10 mouse cellular contexts compared by ENCODE assay signal in the genomic region with DNA sequence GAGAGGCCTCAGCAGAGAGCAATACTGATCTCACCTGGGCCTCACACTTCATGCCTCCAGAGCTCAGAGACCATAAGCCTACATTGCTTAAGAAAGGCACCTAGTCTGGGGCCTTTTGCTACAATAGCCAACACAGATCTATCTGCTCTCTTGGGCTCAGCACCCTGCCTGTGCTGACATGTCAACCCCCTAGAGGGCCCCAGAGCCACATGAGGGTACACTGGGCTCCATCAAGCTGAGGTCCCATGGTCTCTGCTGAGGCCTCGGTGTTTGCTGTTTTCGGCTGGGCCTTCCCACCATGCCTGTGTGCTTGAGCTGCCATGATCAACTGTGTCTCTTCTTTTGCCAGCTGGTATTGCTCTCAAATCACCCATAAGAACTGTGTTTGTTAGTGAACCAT. TPM values are rescaled to one million over a fixed set of nuclear protein-coding genes. Genes with fewer than 3 reads are reported as not detected.
DNase-seq lines count a peak whose midpoint lies in the region; ATAC-seq and TF ChIP-seq lines count a peak whose summit lies in the region.
"Had no signal": no experiment of that assay in that cellular context is flagged by ENCODE, and none has a peak within 500 bp of the region (broad histone marks: within the 10 kb centered on the region; RNA-seq: fewer than 3 reads in every experiment).

No protein-coding gene starts in this region.

- H3K27ac ChIP-seq in layer of hippocampus, adult 2 months, result no peak overlapping the region
- no peak overlapping the region for H3K27ac ChIP-seq in midbrain, embryonic 14.5 days (replicated peaks; ENCODE audit: low read depth, low read length)
- H3K27ac ChIP-seq: hindbrain, embryonic 15.5 days; neural tube, embryonic 13.5 days had no signal

- intact Hi-C loops in gastrocnemius, postnatal 36 days (cut with DNase I), result no loop called here

- H3K4me1 ChIP-seq in midbrain, embryonic 14.5 days (ENCODE audit: control insufficient read depth, insufficient read depth, low read length), result no peaks in the 10 kb centered on the region
- H3K4me1 ChIP-seq: hindbrain, embryonic 15.5 days had no signal

- no peak overlapping the region for H3K4me2 ChIP-seq in midbrain, embryonic 14.5 days (ENCODE audit: low read length)
- H3K4me2 ChIP-seq: hindbrain, embryonic 15.5 days; neural tube, embryonic 13.5 days had no signal

- ATAC-seq in midbrain, embryonic 14.5 days (ENCODE audit: low FRiP score, low TSS enrichment), result no peak

- H3K36me3 ChIP-seq in midbrain, embryonic 14.5 days (ENCODE audit: control insufficient read depth, insufficient read depth, low read length), result no peaks in the 10 kb centered on the region
- H3K36me3 ChIP-seq: hindbrain, embryonic 15.5 days; neural tube, embryonic 13.5 days had no signal

- H3K9me3 ChIP-seq in midbrain, embryonic 14.5 days (ENCODE audit: control insufficient read depth, low read length), result no peaks in the 10 kb centered on the region
- H3K9me3 ChIP-seq: hindbrain, embryonic 15.5 days; neural tube, embryonic 13.5 days had no signal

- H3K27me3 ChIP-seq in midbrain, embryonic 14.5 days (ENCODE audit: control insufficient read depth, insufficient read depth, low read length), result no peaks in the 10 kb centered on the region
- H3K27me3 ChIP-seq: hindbrain, embryonic 15.5 days; neural tube, embryonic 13.5 days had no signal

- DNase-seq in layer of hippocampus, adult 2 months (ENCODE audit: low spot score in 2 of 2), result peak in 1 of 2 experiments; percentile 25
- no peak for DNase-seq in layer of hippocampus, adult 9-10 months (ENCODE audit: low spot score)
- DNase-seq in T-cell, adult 2 months (ENCODE audit: low spot score), result peak; percentile 44
- peak; percentile 34 to 53 for DNase-seq in kidney, adult 8-10 months
- DNase-seq in lung, postnatal 4 days, result peak; percentile 66 to 70
- DNase-seq in midbrain, embryonic 14.5 days, result no peak
- no peak for DNase-seq in cerebellum, postnatal 4 days (ENCODE audit: low spot score in 2 of 2)
- DNase-seq in gastrocnemius, postnatal 36 days, result no peak

- H3K4me3 ChIP-seq in layer of hippocampus, adult 2 months, result no peak overlapping the region
- no peak overlapping the region for H3K4me3 ChIP-seq in midbrain, embryonic 14.5 days (replicated peaks; ENCODE audit: low read depth, low read length)
- H3K4me3 ChIP-seq: hindbrain, embryonic 15.5 days; neural tube, embryonic 13.5 days had no signal

- WGBS in midbrain, embryonic 14.5 days, result 79% methylated on average over 2 of the region's 2 CpGs

- no peak overlapping the region for H3K9ac ChIP-seq in midbrain, embryonic 14.5 days (replicated peaks; ENCODE audit: low read length)
- H3K9ac ChIP-seq: hindbrain, embryonic 15.5 days; neural tube, embryonic 13.5 days had no signal

- peak; percentile 76 for TF ChIP-seq CTCF in layer of hippocampus, adult 2 months (conservative IDR thresholded peaks at IDR 0.05)

RNA-seq across cellular contexts. Expression of gene Hpcal1, which starts 24.0 kb away (rescaled TPM):
- total RNA-seq in layer of hippocampus, adult 2 months (2021), result 10 to 100 TPM; 54.3 to 64.6 TPM
- 93.3 and 108 TPM in 2 replicates for polyA plus RNA-seq in midbrain, embryonic 14.5 days (2014; fragmentation: Nextera tagmentation; extraction: Ambion mirVana)
- total RNA-seq in gastrocnemius, postnatal 36 days (2021), result 1 to 10 TPM; 6.3 to 8.1 TPM

Comparison
In these comparisons a context has a peak if more than half of its experiments do, and no peak if none do; other contexts are left out.
1. DNase-seq: peak in T-cell, adult 2 months (single experiment), kidney, adult 8-10 months (2 of 2) and lung, postnatal 4 days (2 of 2); none in layer of hippocampus, adult 9-10 months (single experiment), midbrain, embryonic 14.5 days (single experiment), cerebellum, postnatal 4 days (0 of 2) and gastrocnemius, postnatal 36 days (0 of 2).
2. RNA of gene Hpcal1, which starts 24.0 kb away (total RNA-seq): 54.3 to 64.6 TPM in layer of hippocampus, adult 2 months; 6.3 to 8.1 TPM in gastrocnemius, postnatal 36 days; every median in the first group is over 4 times any median in the second.